Mouse (Mus musculus): Measurements from ENCODE around the gene Psma7.

DNA sequence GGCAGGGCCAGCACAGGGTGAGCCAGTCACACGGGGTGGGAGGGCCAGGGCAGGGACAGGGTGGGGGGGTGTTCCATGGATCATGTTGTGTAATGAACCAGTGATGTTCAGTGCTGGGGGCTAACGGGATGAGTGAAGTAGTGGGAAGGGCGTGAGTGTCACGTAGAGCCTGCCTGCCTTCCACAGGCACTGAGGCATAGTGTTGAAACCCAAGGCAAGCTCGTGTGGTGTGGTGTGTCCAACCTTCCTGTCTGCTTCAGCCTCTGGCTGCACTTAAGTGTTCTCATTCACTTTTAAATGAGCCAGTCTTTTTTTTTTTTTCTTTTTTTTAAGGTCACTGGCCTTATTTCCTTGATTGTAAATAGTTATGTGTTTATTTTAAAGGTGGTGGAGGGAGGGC is 7.5 kb downstream of the Psma7 start:
- TF ChIP-seq CTCF (IDR thresholded peaks at IDR 0.05) (no peak), EP300 (IDR thresholded peaks at IDR 0.05) (no peak)
